Mouse (Mus musculus) hindbrain, postnatal 0 days (tissue): ENCODE data around the gene Gm45837. TPM values are rescaled to one million over a fixed set of nuclear protein-coding genes. Genes with fewer than 3 reads are reported as not detected.

Source experiments
- ATAC-seq: fragments of 200-750 bp; cut with Nextera tagmentation; 2 replicates; pipeline ENCODE4 v1.8.0; 2017; ENCODE audit warnings: mild to moderate bottlenecking, moderate TSS enrichment, moderate library complexity
- DNase-seq: peaks from one replicate; pipeline ENCODE4 v3.0.0-alpha.2; 2015; ENCODE audit warnings: low spot score
- H3K27ac ChIP-seq: fragments of 300-500 bp; sonication (generic); 2 replicates; pipeline ENCODE4 v1.5.1; 2014; ENCODE audit warnings: mild to moderate bottlenecking
- H3K27me3 ChIP-seq: fragments of 300-500 bp; sonication (generic); 2 replicates; pipeline ENCODE4 v1.6.1; 2014; ENCODE audit warnings: low read length, mixed read lengths; ENCODE audit not compliant: insufficient read depth
- H3K36me3 ChIP-seq: fragments of 300-500 bp; sonication (generic); 2 replicates; pipeline ENCODE4 v1.6.1; 2014; ENCODE audit warnings: low read length, mixed read lengths; ENCODE audit not compliant: insufficient read depth
- H3K4me1 ChIP-seq: fragments of 300-500 bp; sonication (generic); 2 replicates; pipeline ENCODE4 v1.6.1; 2014; ENCODE audit warnings: antibody characterized with exemption, low read length, mixed read lengths; ENCODE audit not compliant: insufficient read depth
- H3K4me2 ChIP-seq: fragments of 300-500 bp; sonication (generic); 2 replicates; pipeline ENCODE4 v1.6.1; 2014; ENCODE audit warnings: low read depth, mild to moderate bottlenecking, low read length, moderate library complexity, mixed read lengths
- H3K4me3 ChIP-seq: fragments of 300-500 bp; sonication (generic); 2 replicates; pipeline ENCODE4 v1.5.1; 2014; ENCODE audit warnings: low read length
- H3K9ac ChIP-seq: fragments of 300-500 bp; sonication (generic); replicated peaks from 2 replicates; pipeline ENCODE4 v1.6.1; 2014; ENCODE audit warnings: mild to moderate bottlenecking, low read length, moderate library complexity, mixed read lengths
- H3K9me3 ChIP-seq: fragments of 300-500 bp; sonication (generic); 2 replicates; pipeline ENCODE4 v1.6.1; 2016; ENCODE audit warnings: low read length, mixed read lengths
- CTCF ChIP-seq: IDR thresholded peaks from 2 replicates; pipeline ENCODE4 v1.5.1; 2016; ENCODE audit warnings: antibody characterized with exemption, control low read depth, low read depth
- WGBS: fragments of 180-500 bp; shearing (Covaris S2); extraction: QIAGEN DNeasy Blood & Tissue Kit; methylation state at CpG from one replicate; pipeline ENCODE4 v1.1.7; 2014; 5-methylcytosine and 5-hydroxymethylcytosine counted together
- polyA plus RNA-seq: library from polyadenylated mRNA; unstranded; fragments of >200 nt; fragmentation: Nextera tagmentation; extraction: Ambion mirVana; gene quantifications from 2 replicates; pipeline ENCODE4 v1.2.1, GENCODE M21; 2015
- total RNA-seq: library from RNA; depleted of rRNA; stranded (reverse); fragments of >200 nt; gene quantifications from 2 replicates; pipeline ENCODE4 v1.2.3, GENCODE M21; 2014

Gm45837 gene
- total and polyA plus RNA-seq, 2 experiments from 2014 or later = not detected

GRCm38 (mm10) chr7:101514768-101515167, 104.1 kb downstream of the Gm45837 start:
- ATAC-seq (no peak), DNase-seq (no peak)
- no peak overlapping the region for H3K9ac ChIP-seq
- H3K27me3 ChIP-seq = no peaks in the 10 kb centered on the region; the same call in 1 of the 2 replicates
- no peak overlapping the region for H3K27ac ChIP-seq
- H3K36me3 ChIP-seq = no peaks in the 10 kb centered on the region
- 82% methylated on average over 6 of the region's 6 CpGs for WGBS
- H3K9me3 ChIP-seq = no peaks in the 10 kb centered on the region
- H3K4me3 ChIP-seq = no peak overlapping the region
- TF ChIP-seq CTCF = no peak
- no peaks in the 10 kb centered on the region for H3K4me1 ChIP-seq
- no peak overlapping the region for H3K4me2 ChIP-seq

- no peak for TF ChIP-seq CTCF
- H3K4me3 ChIP-seq = no peak overlapping the region
Observed at GRCm38 (mm10) chr7:101515295-101515694, 104.6 kb downstream of the Gm45837 start.

GRCm38 (mm10) chr7:101516460-101516859, 105.8 kb downstream of the Gm45837 start:
- H3K4me1 ChIP-seq = no peaks in the 10 kb centered on the region
- no peak overlapping the region for H3K9ac ChIP-seq
- no peaks in the 10 kb centered on the region; the same call in 1 of the 2 replicates for H3K27me3 ChIP-seq
- no peak overlapping the region for H3K4me3 ChIP-seq
- no peaks in the 10 kb centered on the region for H3K9me3 ChIP-seq
- ATAC-seq = no peak
- no peak overlapping the region for H3K27ac ChIP-seq
- H3K36me3 ChIP-seq = no peaks in the 10 kb centered on the region
- DNase-seq = no peak
- no peak overlapping the region for H3K4me2 ChIP-seq
- 67% methylated on average over 6 of the region's 6 CpGs for WGBS
- no peak for TF ChIP-seq CTCF

More at GRCm38 (mm10) chr7:101515295-101515694, 104.6 kb downstream of the Gm45837 start:
- DNase-seq (no peak), ATAC-seq (no peak)
- Histone ChIP-seq H3K27ac (no peak overlapping the region), H3K4me1 (no peaks in the 10 kb centered on the region), H3K4me2 (no peak overlapping the region), H3K9me3 (no peaks in the 10 kb centered on the region), H3K27me3 (no peaks in the 10 kb centered on the region; the same call in 1 of the 2 replicates), H3K36me3 (no peaks in the 10 kb centered on the region), H3K9ac (no peak overlapping the region)
- WGBS = 55% methylated on average over 6 of the region's 6 CpGs

GRCm38 (mm10) chr7:101521696-101522095, 111.0 kb downstream of the Gm45837 start:
- no peak for ATAC-seq
- WGBS = 66% methylated on average over 1 of the region's 1 CpGs
- H3K4me1 ChIP-seq = no peaks in the 10 kb centered on the region

GRCm38 (mm10) chr7:101523205-101523604, 112.5 kb downstream of the Gm45837 start:
- no peaks in the 10 kb centered on the region for H3K4me1 ChIP-seq
- H3K36me3 ChIP-seq = no peaks in the 10 kb centered on the region
- H3K4me3 ChIP-seq = no peak overlapping the region
- no peaks in the 10 kb centered on the region for H3K27me3 ChIP-seq
- H3K9ac ChIP-seq = no peak overlapping the region
- H3K4me2 ChIP-seq = no peak overlapping the region
- H3K27ac ChIP-seq = no peak overlapping the region
- ATAC-seq (peak; percentile 67), DNase-seq (peak; percentile 28)
- TF ChIP-seq CTCF = no peak
- H3K9me3 ChIP-seq = no peaks in the 10 kb centered on the region
- WGBS = 31% methylated on average over 2 of the region's 2 CpGs

More at GRCm38 (mm10) chr7:101521696-101522095, 111.0 kb downstream of the Gm45837 start:
- Histone ChIP-seq H3K4me3 (no peak overlapping the region), H3K27me3 (no peaks in the 10 kb centered on the region), H3K36me3 (no peaks in the 10 kb centered on the region), H3K9me3 (no peaks in the 10 kb centered on the region), H3K27ac (no peak overlapping the region), H3K4me2 (no peak overlapping the region), H3K9ac (no peak overlapping the region)
- DNase-seq = no peak
- TF ChIP-seq CTCF = no peak

GRCm38 (mm10) chr7:101526484-101526883, 115.8 kb downstream of the Gm45837 start:
- TF ChIP-seq CTCF = no peak
- no peak overlapping the region for H3K9ac ChIP-seq

GRCm38 (mm10) chr7:101534428-101534827, 123.7 kb downstream of the Gm45837 start:
- H3K4me1 ChIP-seq = peaks cover 4% of the 10 kb centered on the region
- WGBS = 34% methylated on average over 5 of the region's 5 CpGs
- ATAC-seq = no peak
- H3K36me3 ChIP-seq = no peaks in the 10 kb centered on the region
- H3K27me3 ChIP-seq = no peaks in the 10 kb centered on the region
- H3K9ac ChIP-seq = no peak overlapping the region
- no peak for TF ChIP-seq CTCF
- DNase-seq = no peak
- H3K4me3 ChIP-seq = no peak overlapping the region
- no peak overlapping the region for H3K4me2 ChIP-seq
- no peak overlapping the region for H3K27ac ChIP-seq
- H3K9me3 ChIP-seq = no peaks in the 10 kb centered on the region

More at GRCm38 (mm10) chr7:101526484-101526883, 115.8 kb downstream of the Gm45837 start:
- Histone ChIP-seq H3K27me3 (no peaks in the 10 kb centered on the region), H3K36me3 (no peaks in the 10 kb centered on the region), H3K27ac (no peak overlapping the region), H3K9me3 (no peaks in the 10 kb centered on the region), H3K4me3 (no peak overlapping the region), H3K4me1 (no peaks in the 10 kb centered on the region), H3K4me2 (no peak overlapping the region)
- DNase-seq (no peak), ATAC-seq (no peak)
- 56% methylated on average over 7 of the region's 7 CpGs for whole genome bisulfite sequencing
